Mouse (Mus musculus) midbrain, embryonic 14.5 days (tissue): Measurements from ENCODE around the gene Rnd2. TPM values are rescaled to one million over a fixed set of nuclear protein-coding genes. Genes with fewer than 3 reads are reported as not detected.
"Not testable (repeated sequence)": the region's sequence is repeated elsewhere in the genome, so short reads cannot be mapped to it uniquely, and the experiment has no call there.

Experiments
- ATAC-seq: fragments of 200-750 bp; cut with Nextera tagmentation; 2 replicates; pipeline ENCODE4 v1.8.0; 2017; ENCODE audit warnings: moderate number of reproducible peaks, moderate library complexity; ENCODE audit not compliant: low FRiP score, low TSS enrichment
- DNase-seq: peaks from one replicate; pipeline ENCODE4 v3.0.0-alpha.2; 2015
- H3K27ac ChIP-seq: fragments of 300-500 bp; sonication (generic); replicated peaks from 2 replicates; pipeline ENCODE4 v1.5.1; 2014; ENCODE audit warnings: mild to moderate bottlenecking, low read depth, low read length, moderate library complexity
- H3K27me3 ChIP-seq: fragments of 300-500 bp; sonication (generic); 2 replicates; pipeline ENCODE4 v1.6.1; 2014; ENCODE audit warnings: low read length, control low read depth, mixed read lengths; ENCODE audit not compliant: control insufficient read depth, insufficient read depth
- H3K36me3 ChIP-seq: fragments of 300-500 bp; sonication (generic); 2 replicates; pipeline ENCODE4 v1.6.1; 2014; ENCODE audit warnings: low read length, control low read depth; ENCODE audit not compliant: control insufficient read depth, insufficient read depth
- H3K4me1 ChIP-seq: fragments of 300-500 bp; sonication (generic); 2 replicates; pipeline ENCODE4 v1.6.1; 2014; ENCODE audit warnings: mild to moderate bottlenecking, antibody characterized with exemption, low read length, control low read depth; ENCODE audit not compliant: control insufficient read depth, insufficient read depth
- H3K4me2 ChIP-seq: fragments of 300-500 bp; sonication (generic); 2 replicates; pipeline ENCODE4 v1.6.1; 2014; ENCODE audit warnings: mild to moderate bottlenecking, low read length, moderate library complexity
- H3K4me3 ChIP-seq: fragments of 300-500 bp; sonication (generic); replicated peaks from 2 replicates; pipeline ENCODE4 v1.5.1; 2014; ENCODE audit warnings: low read depth, low read length
- H3K9ac ChIP-seq: fragments of 300-500 bp; sonication (generic); replicated peaks from 2 replicates; pipeline ENCODE4 v1.6.1; 2014; ENCODE audit warnings: mild to moderate bottlenecking, low read length, moderate library complexity
- H3K9me3 ChIP-seq: fragments of 300-500 bp; sonication (generic); 2 replicates; pipeline ENCODE4 v1.6.1; 2016; ENCODE audit warnings: low read length, control low read depth, mixed read lengths; ENCODE audit not compliant: control insufficient read depth
- WGBS: fragments of 180-500 bp; shearing (Covaris S2); extraction: QIAGEN DNeasy Blood & Tissue Kit; methylation state at CpG from one replicate; pipeline ENCODE4 v1.1.7; 2014; 5-methylcytosine and 5-hydroxymethylcytosine counted together
- polyA plus RNA-seq: library from polyadenylated mRNA; unstranded; fragments of >200 nt; fragmentation: Nextera tagmentation; extraction: Ambion mirVana; gene quantifications from 2 replicates; pipeline ENCODE4 v1.2.1, GENCODE M21; 2014

Rnd2 gene
- polyA plus RNA-seq, 1 experiment from 2014 or later: 58.6 TPM

DNA sequence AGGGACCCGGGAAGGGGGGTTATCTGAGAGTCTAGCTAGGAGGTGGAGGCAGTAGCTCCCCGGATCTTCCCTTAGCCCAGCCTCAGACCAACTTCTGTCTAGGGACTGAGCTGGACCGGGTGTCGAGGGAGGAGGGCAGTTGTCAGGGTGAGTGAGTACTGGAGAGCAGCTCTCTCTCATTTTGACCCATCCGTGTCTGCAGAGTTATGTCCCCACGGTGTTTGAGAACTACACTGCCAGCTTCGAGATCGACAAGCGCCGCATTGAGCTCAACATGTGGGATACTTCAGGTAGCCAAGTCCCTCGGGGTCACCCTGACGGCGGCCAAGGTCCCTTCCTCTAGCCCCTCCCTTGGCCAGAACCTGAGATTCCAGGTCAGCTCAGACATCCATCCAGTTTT is 3.9 kb downstream of the Rnd2 start:
- H3K27ac ChIP-seq: peak overlapping the region; percentile 85
- H3K4me1 ChIP-seq: peaks cover 28% of the 10 kb centered on the region
- peaks cover 9% of the 10 kb centered on the region for H3K36me3 ChIP-seq
- peak overlapping the region; percentile 79 for H3K9ac ChIP-seq
- ATAC-seq (no peak), DNase-seq (no peak)
- no peaks in the 10 kb centered on the region for H3K27me3 ChIP-seq
- WGBS: 4% methylated on average over 13 of the region's 13 CpGs
- H3K4me3 ChIP-seq: peak overlapping the region; percentile 81
- peak overlapping the region; percentile 77 for H3K4me2 ChIP-seq
- H3K9me3 ChIP-seq: no peaks in the 10 kb centered on the region

DNA sequence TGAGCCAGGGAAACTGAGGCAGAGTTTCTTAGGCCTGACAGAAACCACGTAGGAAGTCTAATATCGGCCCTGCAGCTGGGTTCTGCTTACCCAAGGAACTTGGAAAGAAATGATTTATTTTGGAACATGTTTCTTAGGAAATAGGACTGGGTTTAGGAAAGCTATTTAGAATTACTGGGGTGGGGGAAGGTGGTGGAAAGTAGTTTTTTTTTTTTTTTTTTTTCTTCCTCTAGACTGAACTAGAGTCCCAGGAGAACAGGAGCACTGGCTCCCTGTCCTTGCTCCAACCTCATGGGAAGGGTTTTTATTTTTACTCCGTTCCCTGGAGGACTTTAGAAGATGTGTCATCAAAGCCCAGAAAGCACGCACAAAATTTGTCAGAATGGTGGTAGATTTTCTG is 4.4 kb downstream of the Rnd2 start:
- no peak for ATAC-seq
- Histone ChIP-seq H3K4me1 (peaks cover 24% of the 10 kb centered on the region), H3K4me3 (peak overlapping the region; percentile 81), H3K27ac (no peak overlapping the region), H3K4me2 (peak overlapping the region; percentile 77), H3K9me3 (no peaks in the 10 kb centered on the region), H3K27me3 (no peaks in the 10 kb centered on the region), H3K9ac (peak overlapping the region; percentile 79), H3K36me3 (peaks cover 9% of the 10 kb centered on the region)
- DNase-seq: no peak
- 62% methylated on average over 4 of the region's 4 CpGs for WGBS

DNA sequence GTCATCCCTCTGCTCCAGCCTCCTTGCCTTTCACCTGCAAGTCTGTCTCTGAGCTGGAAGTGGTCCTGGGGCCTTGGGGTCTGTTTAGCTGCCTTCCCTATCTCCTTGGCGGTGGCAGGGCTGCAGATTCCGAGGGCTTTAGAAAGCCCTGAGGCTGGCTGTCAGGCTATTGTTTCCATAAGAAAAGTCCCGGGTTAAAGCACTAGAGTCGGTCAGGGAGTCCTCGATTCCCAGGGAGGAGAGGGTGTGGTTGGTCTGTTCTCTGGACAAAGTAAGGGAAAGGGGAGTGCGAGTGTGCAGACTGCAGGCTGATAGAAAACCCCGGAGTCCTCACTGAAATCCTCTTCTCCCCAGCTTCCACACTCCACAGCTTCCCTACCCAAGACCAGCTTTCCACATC is 5.4 kb downstream of the Rnd2 start:
- DNase-seq: no peak
- Histone ChIP-seq H3K9me3 (no peaks in the 10 kb centered on the region), H3K27ac (no peak overlapping the region), H3K36me3 (peaks cover 9% of the 10 kb centered on the region), H3K4me3 (no peak overlapping the region), H3K4me2 (peak overlapping the region; percentile 29), H3K27me3 (no peaks in the 10 kb centered on the region), H3K4me1 (peaks cover 20% of the 10 kb centered on the region), H3K9ac (no peak overlapping the region)
- ATAC-seq: no peak
- WGBS: 10% methylated on average over 7 of the region's 7 CpGs

DNA sequence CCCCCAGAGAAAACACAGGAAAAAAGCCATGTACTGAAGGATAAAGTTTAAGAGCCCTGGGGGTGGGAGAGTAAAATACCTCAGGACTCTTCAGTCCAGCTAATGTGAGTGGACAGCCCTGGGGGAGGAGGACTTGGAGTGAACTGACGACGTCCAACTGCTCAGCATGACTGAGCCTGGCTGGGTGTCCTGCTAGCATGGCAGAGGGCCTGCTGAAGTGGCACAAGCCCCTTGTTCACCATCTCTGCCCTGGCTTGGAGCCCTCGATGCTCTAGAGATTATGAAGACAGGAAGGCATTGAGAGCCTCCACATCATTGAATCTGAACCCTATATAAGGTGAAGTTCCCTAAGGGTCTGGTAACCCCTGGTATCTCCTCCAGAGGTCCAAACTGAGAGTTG is 7.1 kb downstream of the Rnd2 start:
- ATAC-seq (no peak), DNase-seq (no peak)
- Histone ChIP-seq H3K27ac (no peak overlapping the region), H3K4me3 (no peak overlapping the region), H3K9me3 (no peaks in the 10 kb centered on the region), H3K36me3 (peaks cover 9% of the 10 kb centered on the region), H3K4me1 (peaks cover 14% of the 10 kb centered on the region), H3K4me2 (no peak overlapping the region), H3K27me3 (no peaks in the 10 kb centered on the region), H3K9ac (no peak overlapping the region)
- WGBS: 56% methylated on average over 3 of the region's 3 CpGs

DNA sequence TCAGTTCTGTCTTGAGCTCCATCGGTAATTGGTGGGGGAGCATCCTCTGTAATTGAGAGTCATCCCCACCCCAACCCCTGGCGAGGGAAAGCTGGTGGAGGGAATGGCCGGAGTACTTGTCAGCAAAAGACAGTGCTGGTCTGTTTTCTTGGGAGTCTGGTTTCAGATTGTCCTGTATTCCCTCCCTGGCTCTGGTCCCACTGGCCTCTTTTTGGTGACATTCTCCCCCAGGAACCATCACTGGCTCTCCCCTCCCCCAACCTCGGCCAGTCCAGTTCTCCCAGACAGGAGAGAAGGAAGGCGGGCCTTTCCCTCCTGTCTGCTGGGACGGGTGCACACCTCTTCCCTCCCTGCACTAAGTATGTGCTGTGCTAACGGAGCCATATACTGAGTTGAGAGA is 7.5 kb downstream of the Rnd2 start:
- Histone ChIP-seq H3K36me3 (peaks cover 9% of the 10 kb centered on the region), H3K4me2 (no peak overlapping the region), H3K27ac (no peak overlapping the region), H3K9me3 (no peaks in the 10 kb centered on the region), H3K4me1 (peaks cover 12% of the 10 kb centered on the region), H3K27me3 (no peaks in the 10 kb centered on the region), H3K9ac (no peak overlapping the region), H3K4me3 (no peak overlapping the region)
- WGBS: 67% methylated on average over 7 of the region's 7 CpGs
- ATAC-seq (no peak), DNase-seq (no peak)

DNA sequence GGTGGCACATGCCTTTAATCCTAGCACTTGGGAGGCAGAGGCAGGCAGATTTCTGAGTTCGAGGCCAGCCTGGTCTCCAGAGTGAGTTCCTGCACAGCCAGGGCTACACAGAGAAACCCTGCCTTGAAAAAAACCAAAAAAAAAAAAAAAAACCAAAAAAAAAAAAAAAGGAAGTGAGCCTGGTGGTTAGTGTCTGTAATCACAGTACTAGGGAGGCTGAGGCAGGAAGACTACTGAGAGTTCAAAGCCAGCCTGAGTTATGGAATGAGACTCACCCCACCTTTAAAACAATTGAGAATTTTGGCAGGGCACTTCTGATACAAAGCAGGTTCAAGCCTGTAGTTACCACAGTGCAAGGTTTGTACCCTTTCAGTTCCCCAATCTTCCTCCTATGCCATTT is 8.9 kb downstream of the Rnd2 start:
- H3K9me3 ChIP-seq, H3K4me3 ChIP-seq, H3K27me3 ChIP-seq, H3K4me2 ChIP-seq, ATAC-seq, H3K9ac ChIP-seq, H3K36me3 ChIP-seq, H3K27ac ChIP-seq, DNase-seq: not testable (repeated sequence)
- 70% methylated on average over 1 of the region's 1 CpGs for WGBS
- H3K4me1 ChIP-seq: peaks cover 12% of the 10 kb centered on the region

DNA sequence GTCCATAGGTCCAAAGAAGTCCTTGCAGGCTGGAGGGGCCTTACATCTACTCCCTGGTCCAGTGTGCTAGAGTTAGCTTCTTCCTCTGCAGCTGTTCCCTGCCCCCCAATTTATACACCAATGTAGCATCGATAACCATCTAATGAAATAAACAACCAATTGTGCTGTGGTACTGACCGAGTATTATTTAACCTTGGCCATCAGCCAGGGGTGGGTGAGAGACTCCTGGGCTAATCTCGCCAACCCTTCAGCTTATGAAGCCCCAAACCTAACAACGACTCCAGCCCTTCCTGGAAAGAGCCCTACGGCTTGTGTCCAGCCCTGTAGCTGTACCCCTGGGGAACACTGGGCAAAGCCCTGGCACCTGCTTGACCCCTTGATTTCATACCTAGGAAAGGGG is 9.5 kb downstream of the Rnd2 start:
- H3K27ac ChIP-seq: no peak overlapping the region
- H3K36me3 ChIP-seq: peaks cover 9% of the 10 kb centered on the region
- 64% methylated on average over 5 of the region's 5 CpGs for WGBS
- H3K4me1 ChIP-seq: peaks cover 8% of the 10 kb centered on the region
- H3K4me2 ChIP-seq: no peak overlapping the region
- H3K27me3 ChIP-seq: no peaks in the 10 kb centered on the region
- H3K9ac ChIP-seq: no peak overlapping the region
- H3K4me3 ChIP-seq: no peak overlapping the region
- no peaks in the 10 kb centered on the region for H3K9me3 ChIP-seq
- DNase-seq: no peak
- ATAC-seq: no peak

DNA sequence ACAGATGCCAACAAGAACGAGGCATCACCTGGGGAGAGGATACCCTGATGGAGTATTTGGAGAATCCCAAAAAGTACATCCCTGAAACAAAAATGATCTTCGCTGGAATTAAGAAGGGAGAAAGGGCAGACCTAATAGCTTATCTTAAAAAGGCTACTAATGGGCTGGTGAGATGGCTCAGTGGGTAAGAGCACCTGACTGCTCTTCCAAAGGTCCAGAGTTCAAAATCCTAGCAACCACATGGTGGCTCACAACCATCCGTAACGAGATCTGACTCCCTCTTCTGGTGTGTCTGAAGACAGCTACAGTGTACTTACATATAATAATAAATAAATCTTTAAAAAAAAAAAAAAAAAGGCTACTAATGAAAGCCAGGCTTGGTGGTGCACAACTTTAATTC is 11.6 kb downstream of the Rnd2 start:
- H3K9me3 ChIP-seq, H3K27ac ChIP-seq, ATAC-seq, H3K9ac ChIP-seq, H3K4me2 ChIP-seq, H3K36me3 ChIP-seq, H3K4me3 ChIP-seq, H3K27me3 ChIP-seq, DNase-seq: not testable (repeated sequence)
- peaks cover 17% of the 10 kb centered on the region for H3K4me1 ChIP-seq
- WGBS: 91% methylated on average over 4 of the region's 4 CpGs

DNA sequence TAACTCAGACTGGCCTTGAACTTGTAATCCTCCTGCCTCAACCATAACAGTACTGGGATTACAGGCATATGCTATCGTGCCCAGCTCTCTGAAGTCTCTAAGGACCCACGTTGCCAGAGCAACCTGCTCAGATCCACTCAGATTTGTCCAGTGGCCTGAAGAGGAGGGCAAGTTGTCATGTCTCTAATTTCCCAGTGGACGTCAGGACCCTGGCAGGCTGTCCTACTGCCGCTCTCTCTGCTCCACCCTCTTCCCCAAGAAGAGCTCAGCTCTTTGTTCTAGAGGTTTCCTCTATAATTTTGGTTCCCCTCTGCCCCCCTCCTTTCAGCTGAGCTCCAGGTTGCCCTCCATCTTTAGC is 12.4 kb downstream of the Rnd2 start:
- H3K9ac ChIP-seq: no peak overlapping the region
- DNase-seq (peak; percentile 78), ATAC-seq (peak; percentile 63)
- WGBS: 5% methylated on average over 4 of the region's 4 CpGs
- no peaks in the 10 kb centered on the region for H3K36me3 ChIP-seq
- H3K4me2 ChIP-seq: peak overlapping the region; percentile 20; the same call in 1 of the 2 replicates
- H3K27me3 ChIP-seq: no peaks in the 10 kb centered on the region
- peaks cover 17% of the 10 kb centered on the region for H3K4me1 ChIP-seq
- H3K9me3 ChIP-seq: no peaks in the 10 kb centered on the region
- H3K4me3 ChIP-seq: no peak overlapping the region
- peak overlapping the region; percentile 93 for H3K27ac ChIP-seq
